Mouse (Mus musculus) thymus, postnatal 36 days (tissue): ENCODE results near the gene Ccdc85c.

ENCODE experiments used
- DNase-seq, 2 experiments: peaks; one replicate each; pipeline ENCODE4 v3.0.0; 2022; ENCODE audit warnings: mixed read lengths in 2 of 2

The Ccdc85c gene

GRCm38 (mm10) chr12:108294620-108295019 is 19.4 kb upstream of the Ccdc85c start:
- DNase-seq: no peak

GRCm38 (mm10) chr12:108292957-108293356 is 17.7 kb upstream of the Ccdc85c start:
- peak; percentile 74 to 78 for DNase-seq

- DNase-seq: no peak
Observed at GRCm38 (mm10) chr12:108292419-108292818, 17.2 kb upstream of the Ccdc85c start.

DNA sequence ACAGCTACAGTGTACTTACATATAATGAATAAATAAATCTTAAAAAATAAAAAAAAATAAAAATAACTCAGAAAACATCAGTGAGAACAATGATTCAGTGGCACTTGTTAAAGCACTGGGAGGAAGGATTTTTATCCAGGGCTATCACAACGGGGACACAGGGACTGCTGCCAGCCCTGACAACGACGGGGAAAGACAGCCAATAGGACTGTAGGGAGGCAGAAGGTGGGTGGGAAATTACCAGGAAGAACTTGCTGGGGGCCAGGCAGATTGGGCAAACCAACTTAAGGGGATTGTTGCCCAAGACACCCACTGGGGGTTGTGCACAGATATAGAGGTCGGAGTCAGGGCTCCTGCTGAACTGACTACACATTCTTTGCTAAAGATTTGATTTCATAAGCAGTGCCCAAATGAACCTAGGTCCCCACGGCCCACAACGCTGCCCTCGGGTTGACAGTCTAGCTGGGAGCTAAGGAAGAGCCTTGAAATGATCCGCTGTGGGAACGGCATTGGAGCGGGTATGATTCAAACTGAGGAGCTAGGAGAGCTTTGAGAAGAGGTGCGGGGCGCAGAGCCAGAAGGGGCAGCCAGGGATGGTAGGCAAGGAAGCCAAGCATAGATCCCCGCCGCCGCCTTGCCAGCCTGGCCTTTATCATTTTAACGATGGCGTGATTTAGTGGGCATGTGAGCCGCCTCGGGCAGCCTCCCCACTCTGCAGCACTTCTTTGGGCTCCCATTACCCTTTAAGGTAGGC is 13.1 kb upstream of the Ccdc85c start:
- no peak for DNase-seq

- no peak for DNase-seq
Observed at GRCm38 (mm10) chr12:108287011-108287410, 11.8 kb upstream of the Ccdc85c start.

GRCm38 (mm10) chr12:108286381-108286780 is 11.2 kb upstream of the Ccdc85c start:
- DNase-seq: no peak

DNA sequence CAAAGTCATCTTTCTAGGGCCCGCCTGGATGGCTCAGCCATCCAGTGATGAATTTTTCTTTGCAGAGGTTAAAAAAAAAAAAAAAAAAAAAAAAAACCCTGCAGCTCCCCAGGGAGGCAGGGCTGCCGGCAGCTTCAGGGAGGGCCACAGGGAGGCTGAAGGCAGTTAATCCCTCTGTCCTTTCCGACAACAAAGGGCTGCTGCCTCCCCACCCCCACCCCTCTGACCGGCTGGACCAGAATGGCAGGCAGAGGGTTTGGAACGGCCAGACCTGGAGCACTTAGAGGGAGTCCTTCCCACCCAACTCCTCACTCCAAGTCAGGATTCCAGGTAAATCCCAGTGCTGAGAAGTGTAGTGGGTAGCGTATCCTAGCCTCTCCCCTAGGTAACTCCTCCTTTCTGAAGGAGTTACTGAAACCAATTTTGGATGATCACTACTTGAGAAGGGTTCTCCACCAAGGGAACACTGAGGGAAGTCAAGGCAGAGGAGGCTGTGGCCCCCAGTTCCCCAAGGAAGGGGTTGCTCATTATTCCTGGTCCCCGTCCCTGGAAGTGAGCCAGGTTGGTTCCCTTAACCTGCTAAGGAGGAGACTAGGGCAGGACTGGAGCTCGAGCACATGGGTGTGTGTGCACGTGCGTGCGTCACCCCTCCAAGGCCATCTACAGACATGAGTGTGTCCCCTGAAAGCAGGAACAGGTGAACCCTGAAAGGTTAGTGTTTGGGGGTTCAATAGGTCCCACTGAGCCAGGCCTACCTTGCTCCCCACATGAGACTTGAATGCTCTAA is 10.2 kb upstream of the Ccdc85c start:
- DNase-seq: no peak

DNA sequence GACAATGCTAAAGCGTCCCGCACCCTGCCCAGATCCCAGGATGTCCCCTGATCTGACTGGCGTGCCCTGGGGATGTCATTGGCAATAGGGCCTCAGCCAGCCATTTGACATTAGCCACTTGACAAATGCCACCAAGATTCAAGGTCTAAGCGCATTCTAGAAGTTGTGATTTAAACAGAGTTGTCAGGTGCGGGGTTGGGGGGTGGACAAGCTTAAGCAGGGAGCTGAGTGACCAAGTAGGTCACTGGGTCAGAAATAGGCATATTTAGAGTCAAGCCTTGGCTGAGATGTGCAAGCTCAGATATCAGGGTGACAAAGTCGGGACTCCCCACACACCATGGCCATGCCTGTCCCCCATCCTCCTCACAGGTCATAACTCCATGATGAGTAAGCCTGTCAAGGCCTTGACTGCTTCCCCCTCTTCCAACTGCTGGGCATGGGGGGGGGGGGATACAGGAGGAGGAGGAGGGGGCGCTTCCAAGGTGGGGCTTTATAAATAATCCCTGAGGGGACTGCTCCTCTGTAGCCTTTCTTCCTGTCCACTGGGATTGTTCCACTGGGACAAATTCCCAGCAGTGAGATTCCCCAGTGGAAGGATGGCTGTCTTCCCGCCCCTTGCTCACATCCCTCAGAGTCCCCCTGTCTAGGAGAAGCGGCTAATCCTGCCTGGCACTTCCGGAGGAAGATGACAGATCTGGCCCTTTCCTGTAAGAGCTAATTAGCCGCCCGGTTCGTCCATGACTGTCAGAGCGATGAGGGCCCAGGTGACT is 9.4 kb upstream of the Ccdc85c start:
- no peak for DNase-seq

- no peak for DNase-seq
Observed at GRCm38 (mm10) chr12:108278221-108278918, 3.1 kb upstream of the Ccdc85c start.

GRCm38 (mm10) chr12:108277341-108277841 is 2.2 kb upstream of the Ccdc85c start:
- no peak for DNase-seq

DNA sequence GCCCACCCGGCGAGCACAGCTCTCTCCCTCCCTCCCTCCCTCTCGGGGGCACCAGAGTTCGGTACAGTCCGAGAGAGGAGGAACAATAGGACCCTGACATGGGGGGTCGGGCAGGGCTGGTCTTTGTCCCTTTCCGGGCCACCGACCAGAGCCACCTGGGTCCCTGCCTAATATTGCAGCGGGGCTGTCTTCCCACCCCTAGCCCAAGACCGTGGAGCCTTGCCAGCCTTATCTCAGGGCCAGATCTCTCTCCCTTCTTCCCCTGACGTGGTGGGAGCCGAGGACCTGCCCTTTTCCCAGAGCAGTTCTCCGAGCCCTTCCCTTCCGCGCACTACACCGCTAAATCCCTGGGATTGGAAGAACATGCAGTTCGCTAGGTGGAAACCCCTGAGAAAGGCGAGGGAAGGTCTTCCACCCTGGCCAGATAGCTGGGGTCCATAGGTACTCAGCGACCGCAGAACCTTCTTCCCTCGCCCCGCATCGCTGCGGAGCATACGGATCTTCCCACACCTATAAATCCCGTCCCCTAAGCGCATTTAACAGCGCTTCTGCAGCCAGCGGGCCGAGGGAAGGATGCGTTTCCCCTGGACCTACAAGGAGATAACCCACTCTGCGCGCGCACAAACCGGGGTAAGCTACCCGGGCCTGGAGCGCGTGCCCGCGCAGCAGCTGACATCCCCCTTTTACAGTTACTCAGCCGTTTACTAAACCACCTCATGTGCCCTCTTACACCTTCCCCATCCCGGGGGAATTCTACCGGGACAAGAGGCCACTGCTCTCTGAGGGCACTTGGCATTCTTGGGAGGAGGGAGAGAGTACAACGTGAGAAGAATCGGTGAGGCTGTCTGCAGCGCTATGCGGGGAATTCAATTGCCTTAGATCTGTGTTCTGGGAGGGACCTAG is 946 bp upstream of the Ccdc85c start:
- DNase-seq: peak; percentile 59 to 76

- DNase-seq: peak; percentile 98 to 99
Observed at GRCm38 (mm10) chr12:108275508-108275890, 274 bp upstream of the Ccdc85c start.

DNA sequence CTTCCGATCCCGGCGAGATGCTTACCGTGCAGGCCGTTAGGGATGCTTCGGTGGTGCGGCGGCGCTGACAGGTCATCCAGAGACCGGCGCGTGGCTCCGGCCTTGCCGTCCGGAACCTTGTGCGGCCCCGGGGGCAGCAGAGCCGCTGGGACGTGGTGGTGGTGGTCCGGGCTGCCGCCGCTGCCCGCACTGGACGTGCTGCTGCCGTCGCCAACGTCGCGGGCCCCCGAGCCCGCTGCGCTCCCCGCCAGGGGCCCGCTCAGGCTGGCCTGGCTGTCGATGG is 971 bp downstream of the Ccdc85c start:
- DNase-seq: peak; percentile 14 to 43

- DNase-seq: no peak
Observed at GRCm38 (mm10) chr12:108273466-108274312, 1.5 kb downstream of the Ccdc85c start.

GRCm38 (mm10) chr12:108272143-108272635 is 3.0 kb downstream of the Ccdc85c start:
- no peak for DNase-seq

- DNase-seq: no peak
Observed at GRCm38 (mm10) chr12:108271351-108272142, 3.7 kb downstream of the Ccdc85c start.

- DNase-seq: no peak
Observed at GRCm38 (mm10) chr12:108270240-108270919, 4.8 kb downstream of the Ccdc85c start.

GRCm38 (mm10) chr12:108269699-108270098 is 5.5 kb downstream of the Ccdc85c start:
- DNase-seq: no peak

DNA sequence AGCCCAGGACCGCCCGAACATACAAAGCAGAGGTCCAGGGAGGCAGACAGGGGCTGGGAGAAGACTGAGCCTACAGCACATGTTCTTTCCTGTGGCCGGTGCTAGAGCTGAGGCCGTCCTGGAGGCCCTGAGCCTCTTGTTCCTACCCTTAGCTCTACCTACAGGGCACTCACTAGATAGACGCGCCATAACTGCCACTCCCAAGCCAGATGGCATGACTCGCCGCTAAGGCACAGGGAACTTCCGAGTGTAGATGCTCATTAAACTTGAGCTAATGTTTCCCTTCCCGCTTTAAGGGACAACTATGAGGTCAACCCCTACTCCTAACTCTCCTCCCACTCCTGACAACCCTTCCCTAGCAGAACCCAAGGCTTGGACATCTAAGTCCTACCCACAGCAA is 6.3 kb downstream of the Ccdc85c start:
- DNase-seq: no peak
